Mouse (Mus musculus) erythroid progenitor cell, adult 5-6 weeks (primary cell): Measurements from ENCODE around the gene Pwwp2b. TPM values are rescaled to one million over a fixed set of nuclear protein-coding genes. Genes with fewer than 3 reads are reported as not detected.

ENCODE experiments used
- total RNA-seq, 2 experiments: library from RNA; stranded (forward) in 1 of 2; stranded (reverse) in 1 of 2; fragments of 150-400 nt in 1 of 2; fragments of 186-747, 209-891 nt in 1 of 2; gene quantifications; 2 replicates each; pipeline versions ENCODE4 v1.2.3 to v1.2.4; 2015 to 2017; ENCODE audit warnings: low replicate concordance in 2 of 2

Gene Pwwp2b
- total RNA-seq, 2 experiments from 2014 or later: 2.5 TPM; not detected in 1

Other genes with a start within 250 kb of the Pwwp2b start
- gene Dpysl4, start 162.5 kb upstream of the Pwwp2b start, total RNA-seq (2015; ENCODE audit: low replicate concordance): not detected in 2 replicates
- not detected in 2 replicates for gene Dpysl4, start 162.5 kb upstream of the Pwwp2b start, total RNA-seq (2017; ENCODE audit: low replicate concordance)
- not detected in 2 replicates for gene Lrrc27, start 35.5 kb upstream of the Pwwp2b start, total RNA-seq (2015; ENCODE audit: low replicate concordance)
- gene Lrrc27, start 35.5 kb upstream of the Pwwp2b start, total RNA-seq (2017; ENCODE audit: low replicate concordance): 0.64 and 8.5 TPM in 2 replicates
- gene Stk32c, start 35.2 kb upstream of the Pwwp2b start, total RNA-seq (2015; ENCODE audit: low replicate concordance): not detected in 2 replicates
- not detected in 2 replicates for gene Stk32c, start 35.2 kb upstream of the Pwwp2b start, total RNA-seq (2017; ENCODE audit: low replicate concordance)
- gene Inpp5a, start 140.6 kb downstream of the Pwwp2b start, total RNA-seq (2015; ENCODE audit: low replicate concordance): 17.7 and 20.1 TPM in 2 replicates
- 9.0 and 14.7 TPM in 2 replicates for gene Inpp5a, start 140.6 kb downstream of the Pwwp2b start, total RNA-seq (2017; ENCODE audit: low replicate concordance)